Comparison of ENCODE assay signal across 8 mouse cellular contexts in the genomic region with DNA sequence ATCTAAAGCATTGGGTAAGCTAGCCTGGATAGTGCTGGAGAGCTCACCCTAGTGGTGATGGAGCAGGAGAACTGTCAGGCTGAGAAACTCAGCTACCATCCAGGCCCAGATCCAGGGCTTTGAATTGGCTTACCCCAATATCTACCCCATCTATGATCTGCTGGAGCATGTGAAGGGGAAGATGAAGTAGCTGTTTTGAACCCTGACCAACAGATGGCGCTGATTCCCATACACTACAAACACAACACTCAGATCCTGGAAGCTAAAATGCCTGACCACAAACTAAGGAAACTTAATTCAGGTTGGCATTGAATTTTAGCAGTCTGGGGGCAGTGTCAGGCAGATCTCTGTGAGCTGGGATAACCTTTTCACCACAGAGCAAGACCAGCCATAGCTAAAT. TPM values are rescaled to one million over a fixed set of nuclear protein-coding genes. Genes with fewer than 3 reads are reported as not detected.
DNase-seq lines count a peak whose midpoint lies in the region; ATAC-seq and TF ChIP-seq lines count a peak whose summit lies in the region.

No protein-coding gene starts in this region.

- DNase-seq in forebrain, postnatal 0 days = no peak
- peak; percentile 8 for DNase-seq in right cerebral cortex, adult 18-20 months
- DNase-seq in right cerebral cortex, postnatal 36 days (ENCODE audit: low spot score in 2 of 2) = no peak
- DNase-seq in adrenal gland, postnatal 25 days = peak; percentile 13
- DNase-seq in layer of hippocampus, postnatal 10 days (ENCODE audit: low spot score in 2 of 2) = peak; percentile 23 to 44

- H3K9ac ChIP-seq in forebrain, postnatal 0 days = no peak overlapping the region
- no peak overlapping the region for H3K9ac ChIP-seq in forebrain, embryonic 13.5 days
- no peak overlapping the region for H3K9ac ChIP-seq in forebrain, embryonic 16.5 days (replicated peaks; ENCODE audit: low read depth, low read length)

- H3K27me3 ChIP-seq in forebrain, postnatal 0 days (ENCODE audit: insufficient read depth, low read length) = no peaks in the 10 kb centered on the region
- H3K27me3 ChIP-seq in forebrain, embryonic 13.5 days = no peaks in the 10 kb centered on the region
- H3K27me3 ChIP-seq in forebrain, embryonic 16.5 days (replicated peaks; ENCODE audit: control insufficient read depth, insufficient read depth, low read length) = no peaks in the 10 kb centered on the region

- no peaks in the 10 kb centered on the region for H3K36me3 ChIP-seq in forebrain, postnatal 0 days (ENCODE audit: insufficient read depth)
- H3K36me3 ChIP-seq in forebrain, embryonic 13.5 days (ENCODE audit: poor library complexity, severe bottlenecking) = peaks cover 3% of the 10 kb centered on the region; the same call in 1 of the 2 replicates
- no peaks in the 10 kb centered on the region for H3K36me3 ChIP-seq in forebrain, embryonic 16.5 days (ENCODE audit: control insufficient read depth, insufficient read depth)

- no peaks in the 10 kb centered on the region for H3K4me1 ChIP-seq in forebrain, postnatal 0 days (ENCODE audit: insufficient read depth)
- H3K4me1 ChIP-seq in forebrain, embryonic 13.5 days = no peaks in the 10 kb centered on the region
- no peaks in the 10 kb centered on the region for H3K4me1 ChIP-seq in forebrain, embryonic 16.5 days (replicated peaks; ENCODE audit: control insufficient read depth, insufficient read depth, low read length)

- H3K27ac ChIP-seq in forebrain, postnatal 0 days (ENCODE audit: low read depth, low read length) = no peak overlapping the region
- H3K27ac ChIP-seq in forebrain, embryonic 13.5 days = no peak overlapping the region
- no peak overlapping the region for H3K27ac ChIP-seq in forebrain, embryonic 16.5 days (ENCODE audit: low read length)

- H3K9me3 ChIP-seq in forebrain, postnatal 0 days (ENCODE audit: low read length) = no peaks in the 10 kb centered on the region
- 0 out of 2 replicates have a peak, but pooled peaks cover 2% of the 10 kb centered on the region for H3K9me3 ChIP-seq in forebrain, embryonic 13.5 days (replicated peaks)
- H3K9me3 ChIP-seq in forebrain, embryonic 16.5 days (ENCODE audit: control insufficient read depth, low read length) = no peaks in the 10 kb centered on the region

- no peak for ATAC-seq in forebrain, postnatal 0 days
- no peak for ATAC-seq in forebrain, embryonic 13.5 days
- peak; percentile 66; the same call in 1 of the 2 replicates for ATAC-seq in neutrophil, adult 5-6 weeks (ENCODE audit: extremely low read depth, insufficient number of reproducible peaks, low FRiP score, poor library complexity, severe bottlenecking)
- ATAC-seq in forebrain, embryonic 16.5 days = no peak

- H3K4me3 ChIP-seq in forebrain, postnatal 0 days (ENCODE audit: low read depth, low read length) = no peak overlapping the region
- no peak overlapping the region for H3K4me3 ChIP-seq in forebrain, embryonic 13.5 days
- no peak overlapping the region for H3K4me3 ChIP-seq in forebrain, embryonic 16.5 days (replicated peaks; ENCODE audit: low read length)

- TF ChIP-seq CTCF in forebrain, postnatal 0 days (IDR thresholded peaks at IDR 0.05; ENCODE audit: low read depth) = peak; percentile 30; the same call in 1 of the 2 replicates

- WGBS in forebrain, postnatal 0 days = 34% methylated on average over 1 of the region's 1 CpGs
- WGBS in forebrain, embryonic 13.5 days = 25% methylated on average over 1 of the region's 1 CpGs
- 12% methylated on average over 1 of the region's 1 CpGs for WGBS in forebrain, embryonic 16.5 days

- H3K4me2 ChIP-seq in forebrain, postnatal 0 days (ENCODE audit: low read depth) = no peak overlapping the region
- H3K4me2 ChIP-seq in forebrain, embryonic 13.5 days = no peak overlapping the region
- H3K4me2 ChIP-seq in forebrain, embryonic 16.5 days (ENCODE audit: low read length) = no peak overlapping the region

RNA-seq across cellular contexts. Expression of gene Scaper, which starts 8.9 kb away (rescaled TPM):
- 43.3 and 48.8 TPM in 2 replicates for total RNA-seq in forebrain, postnatal 0 days (2014; rRNA removed)
- 25.2 and 33.0 TPM in 2 replicates for polyA plus RNA-seq in forebrain, postnatal 0 days (2015; fragmentation: Nextera tagmentation; extraction: Ambion mirVana)
- polyA plus RNA-seq in forebrain, embryonic 13.5 days (2015; fragmentation: Nextera tagmentation; extraction: Ambion mirVana) = 24.5 and 26.1 TPM in 2 replicates
- 11.6 and 14.0 TPM in 2 replicates for total RNA-seq in adrenal gland, postnatal 25 days (2021)
- 10 to 100 TPM; 41.5 to 42.3 TPM for total RNA-seq in layer of hippocampus, postnatal 10 days (2021)
- 41.0 and 45.9 TPM in 2 replicates for total RNA-seq in neutrophil, adult 5-6 weeks (2017)
- 36.5 and 39.8 TPM in 2 replicates for polyA plus RNA-seq in forebrain, embryonic 16.5 days (2015; fragmentation: Nextera tagmentation; extraction: Ambion mirVana)

Comparison
In these comparisons a context has a peak if more than half of its experiments do, and no peak if none do; other contexts are left out.
1. DNase-seq: peak in right cerebral cortex, adult 18-20 months (single experiment), adrenal gland, postnatal 25 days (single experiment) and layer of hippocampus, postnatal 10 days (2 of 2); none in forebrain, postnatal 0 days (single experiment) and right cerebral cortex, postnatal 36 days (0 of 2).